Mouse (Mus musculus): ENCODE results near the gene Mstn.

The Mstn gene

DNA sequence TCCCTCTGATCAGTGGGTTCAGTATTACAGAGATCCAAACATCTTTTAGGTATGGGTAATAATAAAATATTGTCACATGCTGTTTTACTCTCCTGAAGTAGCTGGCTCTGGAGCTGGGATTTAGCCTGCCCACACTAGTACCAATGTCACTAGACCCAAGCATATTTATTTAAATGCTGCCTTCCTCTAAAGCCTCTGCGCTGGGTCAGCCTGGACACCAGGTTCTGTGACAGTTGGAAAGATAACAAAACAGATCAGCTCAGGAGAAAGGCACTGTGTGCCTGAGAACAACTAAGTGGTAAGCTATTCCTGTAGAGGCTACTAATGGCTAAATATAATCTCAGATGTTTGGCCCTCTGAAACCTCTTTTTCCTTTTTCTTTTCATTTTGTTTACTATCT lies 49.1 kb downstream of the Mstn start:
- no peak for DNase-seq

Measured in retina, postnatal 1 day (tissue).